Mouse (Mus musculus) liver, embryonic 16.5 days (tissue): ENCODE measurements around the gene Kif23. TPM values are rescaled to one million over a fixed set of nuclear protein-coding genes. Genes with fewer than 3 reads are reported as not detected.

ENCODE experiments used
- polyA plus RNA-seq: library from polyadenylated mRNA; unstranded; fragments of >200 nt; fragmentation: Nextera tagmentation; extraction: Ambion mirVana; gene quantifications from 2 replicates; pipeline ENCODE4 v1.2.1, GENCODE M21; 2015

Gene Kif23
- polyA plus RNA-seq, 1 experiment from 2014 or later, result 64.2 TPM

Other genes with a start within 250 kb of the Kif23 start
- gene Rplp1, start 32.2 kb downstream of the Kif23 start, polyA plus RNA-seq, result 825 and 841 TPM in 2 replicates
- gene Paqr5, start 80.1 kb upstream of the Kif23 start, polyA plus RNA-seq, result 0.19 and 0.92 TPM in 2 replicates
- 5.8 and 6.0 TPM in 2 replicates for gene Glce, start 175.9 kb upstream of the Kif23 start, polyA plus RNA-seq